Mouse (Mus musculus): Measurements from ENCODE around the gene Map3k7cl. TPM values are rescaled to one million over a fixed set of nuclear protein-coding genes. Genes with fewer than 3 reads are reported as not detected.

Gene Map3k7cl
- not detected in 2 replicates for polyA plus RNA-seq (2021; fragmentation: Nextera tagmentation)
- long read RNA-seq, experiment 1: 0 reads
- long read RNA-seq, experiment 2: 0 reads

GRCm38 (mm10) chr16:87552907-87553691, at the start of gene Map3k7cl:
Map3k7cl (plus strand) TSS chr16:87553330.

Other genes with a start within 250 kb of the Map3k7cl start
- 13.7 and 13.9 TPM in 2 replicates for gene N6amt1, start 199.1 kb upstream of the Map3k7cl start, polyA plus RNA-seq (2021; fragmentation: Nextera tagmentation)
- gene Ltn1, start 120.7 kb upstream of the Map3k7cl start, polyA plus RNA-seq (2021; fragmentation: Nextera tagmentation): 15.4 and 15.8 TPM in 2 replicates
- 10.7 and 12.7 TPM in 2 replicates for gene Rwdd2b, start 112.8 kb upstream of the Map3k7cl start, polyA plus RNA-seq (2021; fragmentation: Nextera tagmentation)
- 38.0 and 42.6 TPM in 2 replicates for gene Usp16, start 98.6 kb upstream of the Map3k7cl start, polyA plus RNA-seq (2021; fragmentation: Nextera tagmentation)
- gene Cct8, start 57.5 kb upstream of the Map3k7cl start, polyA plus RNA-seq (2021; fragmentation: Nextera tagmentation): 159 and 171 TPM in 2 replicates
- gene Bach1, start 145.6 kb downstream of the Map3k7cl start, polyA plus RNA-seq (2021; fragmentation: Nextera tagmentation): 1.4 and 1.6 TPM in 2 replicates